Mouse (Mus musculus) induced T-regulatory cell, adult 2 months (primary cell): ENCODE results near the gene Kif19a.
A peak's percentile ranks its signal among the peaks of the same experiment; 100 is the strongest.

Source experiments
- DNase-seq: peaks from one replicate; pipeline ENCODE4 v3.0.0-alpha.2; 2012; ENCODE audit warnings: low read depth

The Kif19a gene

DNA sequence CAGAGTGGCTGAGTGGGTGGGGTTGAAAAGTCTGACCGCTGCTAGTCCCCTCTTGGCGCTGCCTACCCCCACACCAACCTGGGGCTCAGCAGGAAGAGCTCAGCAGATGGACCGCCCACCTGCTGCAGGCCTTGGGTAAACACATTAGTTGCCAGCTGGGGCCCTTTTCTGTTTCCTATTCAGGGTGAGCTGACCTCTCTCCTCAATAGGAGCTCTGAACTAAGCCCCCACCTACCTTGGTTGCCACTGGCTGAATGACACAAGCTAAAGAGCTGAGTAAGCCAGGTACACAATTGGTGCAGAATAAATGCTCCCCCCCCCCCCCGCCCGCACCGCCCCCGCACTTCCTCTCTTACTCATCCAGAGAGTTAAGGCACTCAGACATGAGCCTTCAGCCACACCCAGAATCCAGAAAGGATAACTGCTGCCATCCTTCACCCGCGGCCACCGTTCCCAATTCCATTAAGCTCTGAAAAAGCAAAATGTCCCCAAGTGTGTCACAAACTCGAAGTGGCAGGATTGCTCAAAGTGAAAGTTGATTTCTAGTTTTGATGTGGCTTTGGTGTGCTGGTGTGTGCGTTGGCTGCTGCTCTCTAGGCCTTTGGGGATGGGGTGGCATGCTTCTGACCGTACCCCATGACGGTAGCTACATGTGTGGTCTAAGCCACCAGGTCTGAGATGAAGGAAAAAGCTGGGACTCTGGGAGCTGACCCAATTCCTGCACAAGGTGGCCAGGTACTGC, 42.7 kb downstream of the Kif19a start:
- peak; percentile 81 for DNase-seq

DNA sequence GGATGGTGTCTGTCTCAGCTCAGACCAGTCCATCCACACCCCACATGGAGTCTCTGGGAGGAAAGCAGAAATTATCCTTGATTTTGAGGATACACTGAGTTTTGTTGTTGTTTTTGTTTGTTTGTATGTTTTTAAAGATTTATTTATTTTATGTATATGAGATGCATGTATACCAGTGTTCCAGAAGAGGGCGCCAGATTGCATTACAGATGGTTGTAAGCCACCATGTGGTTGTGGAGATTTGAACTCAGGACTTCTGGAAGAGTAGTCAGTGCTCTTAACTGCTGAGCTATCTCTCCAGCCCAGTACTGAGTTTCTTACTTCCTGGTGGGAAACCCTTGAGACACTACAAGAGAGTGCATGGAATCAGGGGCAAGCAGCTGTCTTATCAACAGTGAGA, 44.2 kb downstream of the Kif19a start:
- peak; percentile 61 for DNase-seq

DNA sequence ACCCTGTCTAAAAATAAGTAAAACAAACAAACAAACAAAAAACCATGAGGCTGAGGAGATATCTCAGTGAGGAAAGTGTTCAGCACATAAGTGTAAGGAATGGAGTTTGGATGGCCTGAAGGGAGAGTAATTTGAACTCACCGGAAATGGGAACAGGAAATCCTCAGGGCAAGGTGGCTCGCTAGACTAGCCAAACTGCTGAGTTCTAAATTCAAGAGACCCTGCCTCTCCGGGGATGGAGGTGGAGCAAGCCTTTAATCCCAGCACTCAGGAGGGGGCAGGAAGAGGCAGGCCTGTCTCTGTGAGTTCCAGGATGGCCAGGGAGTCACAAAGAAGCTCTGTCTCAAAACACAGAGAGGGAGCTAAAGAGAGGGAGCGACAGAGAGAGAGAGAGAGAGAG, 45.2 kb downstream of the Kif19a start:
- DNase-seq: no peak

DNA sequence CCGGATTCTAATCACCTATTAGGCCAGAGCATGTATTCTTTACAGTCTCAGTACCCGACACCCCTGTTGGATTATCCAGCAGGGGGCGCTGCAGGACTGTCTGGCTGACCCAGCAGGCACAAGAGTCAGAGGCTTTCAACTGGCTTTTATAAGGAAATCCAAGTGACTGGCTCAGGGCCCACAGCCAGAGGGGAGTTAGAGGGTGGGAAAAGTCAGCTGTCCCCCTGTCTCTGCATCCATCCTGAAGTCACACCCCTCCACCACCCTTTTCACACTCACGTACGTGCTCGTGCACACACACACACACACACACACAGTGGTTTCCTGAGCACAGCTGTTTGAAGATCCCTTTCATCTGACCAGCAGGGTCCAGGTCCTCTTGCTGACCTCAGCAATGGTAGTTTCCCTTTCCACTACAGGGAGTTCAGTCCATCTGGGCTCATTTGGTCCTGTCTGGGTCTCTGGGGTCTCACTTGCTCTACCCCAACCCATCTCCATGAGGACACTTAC, 47.6 kb downstream of the Kif19a start:
- DNase-seq: peak; percentile 85

DNA sequence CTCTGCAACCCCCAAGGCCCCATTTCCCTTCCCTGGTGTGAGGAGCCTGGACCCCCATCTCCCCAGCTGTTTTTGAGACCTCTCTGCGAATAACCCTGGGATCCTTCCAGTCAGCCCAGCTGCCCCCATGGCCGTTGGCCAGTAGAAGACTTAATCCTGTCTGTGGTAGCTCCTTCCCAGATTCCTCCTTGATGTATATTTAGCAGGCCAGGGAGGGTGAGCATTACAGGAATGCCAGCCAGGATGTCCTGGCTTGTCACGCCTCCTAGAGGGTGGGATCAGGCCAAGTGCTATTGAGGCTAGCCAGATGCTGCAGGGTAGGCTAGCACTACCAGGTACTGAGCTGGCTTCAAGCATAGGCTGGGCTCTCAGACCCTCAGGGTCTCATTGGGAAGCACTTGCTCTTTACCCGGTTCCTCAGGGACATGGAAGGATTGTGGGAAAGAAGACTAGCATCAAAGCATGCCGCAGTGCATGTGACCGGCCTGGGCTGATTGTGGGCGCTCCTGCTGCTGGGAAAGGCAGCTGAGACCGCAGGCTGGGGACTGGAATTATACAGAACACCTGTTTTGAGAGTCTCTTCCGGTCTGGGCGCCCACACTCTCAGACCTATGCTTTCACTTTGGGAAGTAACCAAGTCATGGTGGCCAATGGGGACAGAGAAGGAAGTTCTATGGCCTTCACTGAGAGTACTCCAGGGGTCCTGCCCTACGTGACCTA, 49.8 kb downstream of the Kif19a start:
- DNase-seq: no peak

DNA sequence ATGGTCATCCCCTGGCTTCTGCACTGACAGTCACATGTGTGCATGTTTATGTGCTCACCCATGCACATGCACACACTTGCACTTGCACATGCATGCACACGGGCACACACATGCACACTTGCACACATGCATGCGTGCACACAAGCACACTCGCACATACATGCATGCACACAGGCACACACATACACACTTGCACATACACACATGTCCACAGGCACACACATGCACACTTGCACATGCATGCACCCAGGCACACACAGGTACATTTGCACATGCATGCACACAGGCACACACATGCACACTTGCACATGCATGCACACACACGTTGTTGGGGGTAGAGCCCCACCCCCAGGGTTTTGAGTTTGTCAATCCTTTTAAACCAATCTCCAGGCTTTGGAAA, 51.7 kb downstream of the Kif19a start:
- DNase-seq: no peak

GRCm38 (mm10) chr11:114818185-114818584, 53.0 kb downstream of the Kif19a start:
- DNase-seq: no peak

DNA sequence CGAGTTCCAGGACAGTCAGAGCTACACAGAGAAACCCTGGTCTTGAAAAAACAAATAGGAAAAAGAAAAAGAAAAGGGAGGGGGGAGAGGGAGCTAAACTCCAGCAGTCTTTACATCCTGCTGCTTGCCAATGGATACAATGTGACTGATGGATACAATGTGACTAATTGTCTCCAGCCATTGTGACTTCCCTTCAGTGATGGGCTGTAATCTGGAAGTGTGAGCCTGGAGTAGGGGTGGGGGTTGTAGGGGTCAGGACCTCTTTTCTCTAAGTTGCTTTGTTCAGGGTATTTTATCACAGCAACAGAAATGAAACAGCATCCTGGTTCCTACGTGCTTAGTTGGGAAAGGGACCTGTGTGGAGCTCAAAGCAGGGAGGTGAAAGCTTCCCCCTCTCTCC, 53.9 kb downstream of the Kif19a start:
- no peak for DNase-seq

DNA sequence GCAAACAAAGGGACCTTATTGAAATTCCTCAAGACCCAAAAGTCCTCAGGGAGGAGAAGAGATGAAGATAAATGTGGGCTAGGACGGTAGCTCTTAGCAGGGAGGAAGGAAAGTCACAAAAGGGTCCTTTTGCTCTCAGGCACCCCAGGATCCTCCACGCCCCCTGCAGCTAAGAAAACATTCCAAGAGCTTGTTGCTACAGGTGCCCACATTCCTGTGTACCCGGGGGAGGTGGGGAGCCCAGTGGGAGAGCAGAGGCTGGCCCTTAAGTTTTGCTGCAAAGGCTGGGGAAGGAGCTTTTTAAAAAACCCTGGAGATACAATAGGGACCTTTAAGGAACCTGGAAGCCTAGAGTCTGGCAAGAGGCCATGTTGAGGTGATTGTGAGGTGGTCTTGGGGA, 55.3 kb downstream of the Kif19a start:
- DNase-seq: no peak

GRCm38 (mm10) chr11:114821325-114821724, 56.1 kb downstream of the Kif19a start:
- no peak for DNase-seq

- no peak for DNase-seq
Observed at GRCm38 (mm10) chr11:114822727-114823126, 57.5 kb downstream of the Kif19a start.

- DNase-seq: no peak
Observed at GRCm38 (mm10) chr11:114823199-114823725, 58.1 kb downstream of the Kif19a start.

DNA sequence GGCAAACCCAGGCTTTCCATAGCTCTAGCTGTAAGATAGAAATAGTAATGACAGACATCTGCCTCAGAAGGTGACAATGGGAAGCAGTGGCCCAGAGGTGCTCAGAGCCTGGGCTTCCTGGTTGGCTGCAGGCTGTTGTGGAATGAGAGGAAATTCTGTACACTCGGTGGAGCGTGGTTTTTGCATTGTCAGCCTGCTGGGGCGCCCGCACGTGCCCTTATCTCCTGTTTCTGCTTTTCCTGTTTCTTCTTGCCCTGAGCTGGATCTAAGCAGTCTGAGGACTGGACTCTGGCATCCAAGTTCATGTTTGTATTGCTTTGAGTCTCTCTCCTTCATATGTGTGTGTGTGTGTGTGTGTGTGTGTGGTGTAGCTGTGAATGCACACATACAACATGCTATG, 61.5 kb downstream of the Kif19a start:
- DNase-seq: no peak

DNA sequence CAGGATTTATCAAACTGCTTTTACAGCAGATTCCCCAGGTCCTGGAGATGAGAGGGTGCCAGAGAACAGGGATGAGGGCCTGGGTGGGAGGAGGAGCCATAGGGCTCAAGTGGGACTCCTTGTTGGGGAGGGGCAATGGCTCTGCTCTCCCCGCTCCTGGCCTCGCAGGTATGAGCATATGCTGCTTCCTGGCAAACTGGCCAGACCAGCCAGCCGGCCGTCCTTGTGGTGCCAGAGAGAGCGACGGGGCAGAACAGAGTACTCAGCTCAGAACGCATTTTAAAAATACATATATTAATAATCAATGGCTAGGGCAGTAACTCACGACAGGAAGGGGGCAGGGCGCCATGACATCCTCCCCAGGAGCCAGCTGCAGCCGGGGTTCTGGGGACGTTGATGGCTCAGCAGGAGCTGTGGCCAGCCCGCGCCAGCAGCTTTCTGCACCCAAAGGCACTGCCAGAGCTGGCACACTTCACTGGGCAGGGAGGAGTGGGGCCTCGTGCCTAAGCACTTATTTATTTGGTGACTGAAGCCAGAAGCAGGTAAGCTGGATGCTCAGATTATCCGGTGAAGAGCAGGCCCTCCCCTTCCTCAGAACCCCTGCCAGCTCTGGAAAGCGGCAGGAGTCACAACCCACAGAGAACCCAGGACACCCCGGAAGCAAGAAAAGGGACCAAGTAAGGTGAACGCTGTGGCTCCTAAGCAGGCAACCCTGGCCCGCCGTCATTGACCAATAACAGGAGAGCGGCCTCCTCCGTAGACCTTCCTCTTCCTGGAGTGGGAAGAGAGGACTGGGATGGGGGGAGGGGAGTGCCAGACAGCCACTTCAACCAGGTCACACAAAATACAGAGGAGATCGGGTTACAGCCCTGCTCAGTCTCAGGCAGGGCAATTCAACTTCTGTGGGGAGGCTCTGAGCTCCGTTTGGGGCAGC, 64.6 kb downstream of the Kif19a start:
- no peak for DNase-seq

DNA sequence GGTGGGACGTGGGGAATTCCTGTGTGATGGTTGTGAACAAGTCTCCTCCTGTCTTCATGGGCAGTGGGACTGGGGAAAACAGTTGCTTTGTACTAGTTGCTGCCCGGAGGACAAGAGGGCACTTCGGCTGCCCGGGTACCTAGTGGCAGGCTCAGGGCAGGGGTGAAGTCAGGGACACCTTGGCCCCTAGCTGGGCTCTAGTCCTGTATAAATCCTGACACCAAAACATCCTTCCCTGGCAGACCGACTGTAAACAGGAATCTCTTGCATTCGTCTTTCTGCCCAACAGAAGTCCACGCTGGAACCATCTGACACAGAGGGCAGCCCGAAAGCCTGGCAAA, 65.2 kb downstream of the Kif19a start:
- DNase-seq: no peak

- no peak for DNase-seq
Observed at GRCm38 (mm10) chr11:114833166-114833565, 68.0 kb downstream of the Kif19a start.
